Mouse (Mus musculus): ENCODE results near the gene Narfl.

Narfl gene

GRCm38 (mm10) chr17:25761561-25761970, 12.0 kb upstream of the Narfl start:
- in situ Hi-C loops (cut with MboI, MseI), result no loop called here

GRCm38 (mm10) chr17:25762591-25762990, 11.0 kb upstream of the Narfl start:
- in situ Hi-C loops (cut with MboI, MseI), result no loop called here

DNA sequence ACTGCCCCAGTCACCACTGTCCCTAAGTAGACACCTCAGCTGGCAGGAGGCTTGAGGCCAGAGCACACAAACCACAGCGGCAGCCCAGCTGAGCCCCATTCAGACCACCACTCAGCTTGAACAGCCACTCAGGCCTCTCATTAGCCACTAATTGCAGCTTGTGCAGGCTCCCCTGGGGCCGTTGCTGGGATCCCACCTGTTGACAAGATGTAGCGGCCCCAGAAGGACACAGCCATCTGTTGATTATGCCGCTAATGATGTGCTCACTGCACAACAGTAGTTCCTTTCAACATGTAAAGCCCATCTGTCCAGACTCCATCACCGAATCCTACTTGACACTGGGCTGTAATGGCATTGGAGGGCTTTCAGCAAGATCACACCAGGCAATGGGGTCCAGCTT, 7.7 kb upstream of the Narfl start:
- in situ Hi-C loops (cut with MboI, MseI), result loop anchor here (5.0 kb wide), 1 partner anchor 36 kb away; no protein-coding TSS in a partner anchor

- in situ Hi-C loops (cut with MboI, MseI), result loop anchor here (5.0 kb wide), 1 partner anchor 33 kb away; no protein-coding TSS in a partner anchor
Observed at GRCm38 (mm10) chr17:25769331-25769730, 4.2 kb upstream of the Narfl start.

- in situ Hi-C loops (cut with MboI, MseI), result no loop called here
Observed at GRCm38 (mm10) chr17:25775318-25776062, 1.9 kb downstream of the Narfl start.

GRCm38 (mm10) chr17:25777948-25778347, 4.4 kb downstream of the Narfl start:
- in situ Hi-C loops (cut with MboI, MseI), result no loop called here

DNA sequence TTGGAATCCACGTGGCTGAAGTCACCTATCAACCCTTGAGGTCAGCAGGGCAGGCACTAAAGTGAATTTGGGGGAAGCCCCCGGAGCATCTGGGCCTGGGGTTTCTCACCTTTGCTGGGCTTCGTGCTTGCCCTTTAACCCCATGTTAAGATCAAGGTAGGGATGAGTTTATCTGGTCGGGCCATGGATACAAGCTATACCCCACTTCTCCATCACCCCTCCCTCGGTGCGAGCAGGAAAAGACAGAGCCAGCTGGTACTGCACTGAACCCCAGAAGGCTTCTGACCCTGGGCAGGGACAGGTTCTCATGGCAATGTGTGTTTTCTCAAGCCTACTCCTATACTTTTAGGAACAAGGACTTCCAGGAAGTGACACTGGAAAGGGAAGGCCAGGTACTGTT, 7.8 kb downstream of the Narfl start:
- in situ Hi-C loops (cut with MboI, MseI), result no loop called here

DNA sequence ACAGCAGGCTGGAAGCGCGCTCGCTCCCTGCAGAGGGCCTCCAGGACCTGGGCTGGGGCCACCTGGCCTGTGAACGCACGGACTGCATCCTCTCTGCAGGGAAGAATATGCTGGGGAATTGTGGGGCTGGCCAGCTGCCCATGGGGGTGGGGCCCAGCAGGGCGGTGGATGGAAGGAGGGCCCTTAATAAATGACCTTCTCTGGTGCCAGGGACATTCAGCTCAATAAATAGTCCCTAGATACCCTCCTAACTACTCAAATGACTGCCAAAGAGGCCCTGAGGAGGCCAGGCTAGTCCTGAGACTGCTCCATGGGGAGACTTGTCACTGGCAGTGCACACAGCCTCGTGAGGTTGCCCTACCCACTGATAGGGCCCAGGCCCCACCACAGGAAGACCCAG, 9.5 kb downstream of the Narfl start:
- in situ Hi-C loops (cut with MboI, MseI), result no loop called here

DNA sequence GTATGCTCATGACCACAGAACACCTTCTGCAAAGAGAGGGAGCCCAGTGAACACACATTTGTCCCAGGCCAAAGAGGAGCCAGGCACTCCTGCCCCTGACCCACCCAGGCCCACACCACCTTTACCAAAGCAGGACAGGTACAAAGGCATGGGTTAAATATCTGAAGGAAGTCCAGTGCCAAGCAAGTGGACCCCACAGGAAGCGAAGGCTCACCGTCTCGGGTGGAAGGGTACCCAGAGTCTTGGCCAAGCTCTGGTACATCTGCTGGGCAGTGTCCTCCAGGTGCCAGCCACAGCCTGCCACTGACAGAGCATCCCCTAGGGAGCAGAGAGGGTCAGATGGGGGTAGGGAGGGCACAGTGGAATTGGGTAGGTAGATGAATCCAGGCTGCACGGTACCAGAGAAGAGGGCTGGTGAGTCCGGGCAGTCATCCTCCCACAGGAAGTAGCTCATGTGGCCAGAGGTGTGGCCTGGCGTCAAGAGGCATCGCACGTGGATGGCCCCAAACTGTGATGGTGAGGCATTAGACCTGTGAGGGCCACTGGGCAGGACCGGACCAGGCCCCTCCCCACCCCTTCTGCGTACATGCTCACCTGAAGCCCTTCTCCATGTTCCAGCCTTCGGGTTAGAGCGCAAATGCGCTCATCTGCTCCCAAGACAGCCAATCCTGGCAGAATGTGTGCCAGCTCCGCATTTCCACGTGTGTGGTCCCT, 10.4 kb downstream of the Narfl start:
- in situ Hi-C loops (cut with MboI, MseI), result no loop called here

DNA sequence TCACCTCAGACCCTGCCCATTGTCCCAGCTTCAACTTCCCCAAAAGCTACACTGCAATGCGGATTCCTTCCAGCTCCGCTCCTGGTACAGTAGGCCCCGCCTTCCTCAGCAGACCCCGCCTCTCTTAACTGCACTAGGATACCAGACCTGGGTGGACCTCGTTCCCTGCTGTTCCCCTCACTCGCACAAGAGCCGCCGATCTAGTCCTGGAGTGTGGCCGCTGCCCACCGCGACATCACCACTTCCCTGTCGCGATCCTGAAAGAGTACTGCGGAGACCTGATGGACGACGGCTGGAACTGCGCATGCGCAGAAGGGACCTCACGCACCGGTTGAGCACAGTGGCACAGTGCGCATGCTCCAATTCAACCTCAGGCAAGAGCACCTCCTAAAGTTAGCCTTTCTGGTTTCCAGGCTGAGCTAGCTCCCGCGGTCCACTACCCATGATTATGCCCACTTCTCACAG, 11.7 kb downstream of the Narfl start, which contains the start of gene Haghl:
Gene Haghl (minus strand): TSS at position 393 of the 465 bp plus-strand sequence.
- in situ Hi-C loops (cut with MboI, MseI), result no loop called here

GRCm38 (mm10) chr17:25786280-25786679, 12.7 kb downstream of the Narfl start, which contains the start of gene Ccdc78:
Gene Ccdc78, plus strand, starts transcription at chr17:25786580.
- in situ Hi-C loops (cut with MboI, MseI), result no loop called here

DNA sequence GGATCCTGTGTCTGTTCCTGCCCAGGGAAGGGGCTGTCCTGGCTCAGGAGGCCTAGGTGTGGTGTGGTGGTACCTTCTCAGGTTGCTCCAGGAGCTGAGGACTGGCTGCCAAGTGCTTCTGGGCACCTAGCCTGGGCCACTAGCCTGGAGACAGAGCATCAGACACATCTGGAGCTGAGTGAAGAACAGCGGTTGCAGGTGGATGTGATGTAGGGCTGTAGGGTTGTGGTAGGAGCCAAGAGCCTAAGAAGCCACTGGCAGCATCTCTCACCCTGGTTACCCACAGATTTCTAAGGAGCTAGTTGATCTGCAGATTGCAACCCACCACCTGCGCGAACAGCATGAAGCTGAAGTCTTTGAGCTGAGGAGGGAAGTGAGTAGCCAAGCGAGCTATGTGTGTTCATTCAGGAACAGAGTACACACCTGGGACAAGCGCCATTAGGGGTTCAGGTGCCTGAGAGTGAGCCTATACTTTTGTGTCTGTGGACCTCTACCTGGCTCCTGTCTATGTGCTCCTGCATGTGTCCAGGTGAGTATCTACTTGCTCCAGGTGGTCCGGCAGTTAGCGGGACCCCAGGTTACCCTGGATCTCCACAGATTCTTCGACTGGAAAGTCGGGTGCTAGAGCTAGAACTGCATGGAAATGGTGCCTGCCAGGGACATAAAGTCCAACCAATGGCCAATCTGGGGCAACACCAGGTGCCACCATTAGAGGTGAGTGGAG, 13.4 kb downstream of the Narfl start:
- in situ Hi-C loops (cut with MboI, MseI), result no loop called here

DNA sequence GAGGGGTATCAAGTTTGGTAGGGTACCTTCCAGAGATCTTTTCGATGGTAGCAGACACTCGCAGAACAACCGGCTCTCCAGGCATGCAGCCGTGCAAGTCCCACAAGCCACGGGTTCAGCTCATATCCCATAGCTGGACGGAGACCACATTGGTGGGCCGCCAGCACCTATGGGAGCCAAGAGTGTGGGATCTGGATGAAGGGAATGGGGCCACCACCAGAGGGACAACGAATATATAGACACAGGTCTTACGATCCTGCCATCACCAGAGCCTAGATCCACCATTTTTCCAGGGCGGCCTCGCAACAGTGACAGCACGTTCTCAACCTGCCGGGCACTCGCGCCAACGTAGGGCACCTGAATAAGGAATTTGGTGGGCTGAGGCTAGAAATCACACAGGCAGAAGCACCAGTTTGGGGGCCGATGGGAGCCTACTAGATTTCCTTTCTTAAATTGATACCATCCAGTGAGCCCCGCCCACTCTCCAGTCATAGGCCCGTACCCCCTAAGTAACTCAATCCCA, 17.8 kb downstream of the Narfl start:
- in situ Hi-C loops (cut with MboI, MseI), result loop anchor here (10.0 kb wide), 1 partner anchor 217 kb away; the partner anchor contains the start of genes Lmf1 and Sox8

- in situ Hi-C loops (cut with MboI, MseI), result loop anchor here (10.0 kb wide), 1 partner anchor 217 kb away; the partner anchor contains the start of genes Lmf1 and Sox8
Observed at GRCm38 (mm10) chr17:25791843-25792527, 18.4 kb downstream of the Narfl start.

DNA sequence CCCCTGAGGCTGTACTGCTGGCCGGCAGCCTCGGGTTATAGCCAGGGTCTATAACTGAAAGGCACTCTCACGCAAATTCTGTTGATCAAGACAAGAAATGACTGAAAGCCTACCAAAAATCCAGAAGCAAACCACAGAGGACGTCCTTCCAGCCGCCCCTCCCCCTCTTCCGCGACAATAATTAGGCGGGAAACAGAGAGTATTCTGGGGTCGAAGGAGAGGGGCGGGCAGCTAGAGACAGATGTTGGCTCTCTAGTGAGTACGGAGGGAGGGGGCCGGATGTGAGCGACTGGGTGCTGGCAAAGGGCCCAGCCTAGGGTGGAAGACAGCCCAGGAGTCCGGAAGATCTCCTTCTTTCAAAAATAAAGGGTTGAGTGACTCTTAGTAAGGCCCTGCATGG, 19.0 kb downstream of the Narfl start, which contains the start of gene Fam173a:
Gene Fam173a (minus strand): TSS at position 287 of the 400 bp plus-strand sequence.
- in situ Hi-C loops (cut with MboI, MseI), result loop anchor here (10.0 kb wide), 1 partner anchor 218 kb away; the partner anchor contains the start of genes Lmf1 and Sox8

GRCm38 (mm10) chr17:25794197-25794596, 20.6 kb downstream of the Narfl start:
- in situ Hi-C loops (cut with MboI, MseI), result loop anchor here (10.0 kb wide), 1 partner anchor 219 kb away; the partner anchor contains the start of genes Lmf1 and Sox8

GRCm38 (mm10) chr17:25794998-25795397, 21.4 kb downstream of the Narfl start:
- in situ Hi-C loops (cut with MboI, MseI), result loop anchor here (10.0 kb wide), 1 partner anchor 220 kb away; the partner anchor contains the start of genes Lmf1 and Sox8

DNA sequence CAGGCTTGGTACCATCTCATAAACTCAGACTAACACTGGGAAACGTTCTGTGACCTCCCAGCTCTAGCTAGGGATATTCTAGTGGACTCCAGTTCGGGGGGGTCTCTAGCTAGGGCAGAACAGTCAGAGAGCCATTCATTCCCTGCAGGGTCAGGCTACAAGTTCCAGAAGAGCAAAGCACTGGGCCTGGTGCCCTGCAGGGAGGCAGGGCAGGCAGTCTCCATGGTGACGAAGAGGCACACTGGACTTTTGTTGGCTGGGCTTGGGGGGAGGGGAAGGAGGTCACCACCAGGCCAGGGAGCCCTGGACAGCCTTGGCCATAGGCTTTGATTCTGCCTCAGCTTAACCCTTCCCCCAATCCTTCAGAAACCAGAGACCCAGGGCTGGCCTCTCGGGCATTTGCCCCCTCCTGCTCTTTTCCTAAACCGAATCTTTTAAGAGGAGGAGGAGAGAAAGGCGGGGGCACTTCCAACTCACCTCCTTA, 22.1 kb downstream of the Narfl start, which contains the start of gene AC134908.4:
Gene AC134908.4 (minus strand): TSS at position 51 of the 484 bp plus-strand sequence.
- in situ Hi-C loops (cut with MboI, MseI), result loop anchor here (10.0 kb wide), 1 partner anchor 221 kb away; the partner anchor contains the start of genes Lmf1 and Sox8

DNA sequence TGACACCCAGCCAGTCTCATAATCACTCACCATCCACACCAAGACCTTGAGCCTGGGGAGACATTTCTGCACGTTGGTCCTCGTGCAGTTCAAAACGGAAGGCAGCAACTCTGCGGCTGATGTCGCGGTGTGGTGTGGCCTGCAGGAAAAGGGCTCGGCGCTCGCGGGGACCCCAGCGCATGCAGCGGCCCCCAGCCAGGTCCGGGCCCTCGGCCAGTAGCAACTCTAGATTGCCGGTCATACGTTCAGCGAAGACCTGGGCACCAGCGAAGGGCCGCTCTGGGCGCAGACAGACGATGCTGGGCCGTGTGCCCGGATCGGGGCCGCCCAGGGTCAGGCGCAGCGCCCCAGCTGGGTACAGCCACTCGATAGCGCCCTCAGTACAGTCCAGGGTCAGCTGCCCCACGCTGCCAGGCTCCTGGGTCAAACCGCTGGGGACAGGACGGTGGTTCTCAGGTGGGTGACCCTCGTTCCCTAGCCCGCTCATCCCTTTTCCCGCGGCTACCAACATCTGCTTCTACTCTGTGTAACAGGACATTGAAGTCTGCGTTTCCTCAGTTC, 22.7 kb downstream of the Narfl start:
- in situ Hi-C loops (cut with MboI, MseI), result loop anchor here (10.0 kb wide), 1 partner anchor 221 kb away; the partner anchor contains the start of genes Lmf1 and Sox8

DNA sequence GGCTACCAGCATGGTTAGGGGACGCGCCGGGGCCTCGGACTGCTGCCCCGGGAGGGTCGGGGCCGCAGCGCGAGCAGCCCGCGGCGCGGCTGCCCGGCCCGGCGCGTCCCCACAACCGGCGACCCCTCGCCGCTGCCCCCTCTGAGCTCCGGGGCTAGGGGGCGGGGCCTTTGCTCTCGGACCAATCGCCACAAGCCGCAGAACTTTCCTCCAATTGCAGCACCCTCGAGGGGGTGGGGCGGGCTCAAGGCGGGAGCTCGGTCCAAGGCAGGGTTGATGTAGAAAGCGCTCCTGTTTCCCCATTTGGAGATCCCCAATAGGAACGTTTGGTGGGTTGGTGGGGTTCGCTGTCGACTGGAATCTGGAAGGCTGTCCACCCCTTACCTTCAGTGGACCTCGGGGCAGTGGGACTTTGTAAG, 23.4 kb downstream of the Narfl start, which contains the start of gene Metrn:
Gene Metrn (minus strand): TSS at position 186 of the 419 bp plus-strand sequence.
- in situ Hi-C loops (cut with MboI, MseI), result loop anchor here (10.0 kb wide), 1 partner anchor 222 kb away; the partner anchor contains the start of genes Lmf1 and Sox8
